Mouse (Mus musculus): ENCODE measurements around the gene Wdr44.
"Not testable (repeated sequence)": the region's sequence is repeated elsewhere in the genome, so short reads cannot be mapped to it uniquely, and the experiment has no call there.

Wdr44 gene

DNA sequence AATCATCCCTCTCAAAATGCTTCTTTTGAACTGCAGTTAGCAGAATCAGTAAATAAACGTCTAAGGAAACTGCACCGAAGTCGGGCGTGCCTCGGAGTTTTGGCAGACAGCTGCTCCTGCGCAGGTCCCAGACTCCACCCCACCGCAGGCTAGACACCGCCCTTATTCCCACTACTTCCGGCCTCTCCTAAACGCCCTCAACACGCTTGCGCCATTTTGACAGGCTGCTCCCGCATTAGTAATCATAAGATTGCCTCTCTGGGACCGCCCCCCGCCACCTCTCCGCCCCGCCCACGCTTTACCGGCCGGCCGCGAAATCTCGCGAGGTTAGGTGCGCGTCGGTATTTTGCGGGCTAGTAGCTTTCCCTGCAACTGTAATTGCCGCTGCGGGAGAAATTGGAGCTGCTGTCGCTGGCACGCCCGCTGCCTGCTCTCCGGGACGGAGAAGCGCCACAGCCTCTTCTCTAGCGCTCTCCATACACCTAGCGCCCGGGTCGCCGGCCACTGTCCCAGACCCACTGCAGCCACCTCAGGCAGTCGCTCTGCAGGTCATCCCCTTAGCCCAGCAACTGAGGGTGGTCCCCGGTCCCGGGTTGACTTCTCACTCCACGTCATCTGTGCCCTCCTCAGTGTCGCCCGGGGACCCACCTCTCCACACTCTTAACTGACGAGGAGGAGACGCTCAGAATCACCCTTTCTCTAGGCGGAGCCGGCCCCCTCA is at the start of gene Wdr44:
TSS of gene Wdr44 (plus strand) at position 330 of the 721 bp plus-strand sequence.
- DNase-seq (ENCODE audit: low read depth in 2 of 2, low spot score in 2 of 2) = peak; percentile 94

DNA sequence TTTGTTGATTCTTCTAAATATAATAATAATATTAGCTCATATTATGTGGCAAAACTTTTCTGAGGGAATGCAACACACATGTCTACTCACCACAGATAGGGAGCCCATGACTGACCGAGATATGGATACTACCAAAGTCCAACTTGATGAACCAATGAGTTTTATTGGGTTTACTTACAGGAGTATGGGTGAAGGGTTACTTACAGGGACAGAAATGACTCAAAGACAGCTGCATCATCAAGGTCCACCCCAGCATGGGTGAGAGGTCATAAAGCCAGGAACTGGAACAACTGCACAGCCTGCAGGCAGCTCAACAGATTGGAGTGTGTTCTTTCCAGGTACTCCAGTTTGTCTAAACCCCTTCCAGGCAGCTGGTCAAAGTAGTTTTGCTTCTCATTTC is 44.5 kb upstream of the Wdr44 start:
- no peak for DNase-seq (ENCODE audit: low read depth in 2 of 2, low spot score in 2 of 2)

DNA sequence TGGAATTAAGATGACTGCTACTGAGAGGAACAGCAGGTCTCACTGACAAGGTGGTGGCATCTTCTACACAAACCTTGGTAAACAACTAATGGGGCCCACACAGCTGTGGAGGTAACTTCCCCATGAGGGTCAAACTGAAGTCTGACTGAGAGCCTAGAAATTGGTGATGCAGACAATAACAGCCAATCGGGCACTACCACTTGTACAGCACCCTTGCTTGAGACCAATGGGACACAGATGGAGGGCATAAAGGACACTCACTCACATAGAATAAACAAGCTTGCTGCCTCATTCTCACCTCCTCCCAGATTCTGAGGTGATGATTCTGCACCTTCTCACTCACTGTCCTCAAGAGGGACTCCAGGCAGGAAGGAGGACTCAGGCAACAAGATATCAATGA is 30.6 kb upstream of the Wdr44 start:
- DNase-seq (ENCODE audit: low read depth in 2 of 2, low spot score in 2 of 2) = no peak

DNA sequence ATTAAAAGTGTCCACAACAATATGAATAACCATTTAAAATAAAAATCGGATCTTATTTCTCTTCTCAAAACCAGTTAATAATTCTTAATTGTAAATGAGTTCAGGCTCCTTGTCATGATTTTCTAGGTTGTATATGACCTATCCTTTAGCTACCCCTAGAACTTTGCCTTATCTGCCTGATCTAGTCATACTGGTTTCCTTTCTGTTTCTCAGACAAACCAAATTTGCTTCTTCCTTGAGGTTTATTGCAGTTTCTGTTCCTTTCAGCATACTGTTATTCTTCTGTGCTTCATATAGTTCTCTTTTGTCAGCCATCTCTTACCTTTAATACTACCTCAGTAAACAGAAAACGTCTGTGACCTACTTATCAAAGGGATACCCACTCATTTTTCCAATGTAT is 19.7 kb upstream of the Wdr44 start:
- DNase-seq (ENCODE audit: low read depth in 2 of 2, low spot score in 2 of 2) = no peak

DNA sequence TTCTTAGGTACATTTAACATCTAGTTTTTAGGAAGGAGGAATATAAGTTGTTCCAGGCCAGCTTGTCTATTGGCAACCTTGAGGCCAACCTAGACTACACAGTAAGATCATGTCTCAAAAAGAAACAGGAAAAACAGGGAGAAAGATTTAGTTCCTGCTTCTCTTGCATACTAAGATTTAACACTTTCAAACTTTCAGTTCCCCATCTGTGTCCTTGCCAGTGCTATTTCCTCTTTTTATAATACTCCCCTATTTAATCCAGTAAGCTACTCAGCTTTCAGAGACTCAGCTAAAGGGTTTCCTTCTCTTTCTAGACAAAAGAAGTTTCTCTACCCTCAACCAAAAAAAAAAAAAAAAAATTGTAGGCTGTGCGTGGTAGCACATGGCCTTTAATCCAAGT is 17.4 kb upstream of the Wdr44 start:
- DNase-seq (ENCODE audit: low read depth in 2 of 2, low spot score in 2 of 2) = no peak

DNA sequence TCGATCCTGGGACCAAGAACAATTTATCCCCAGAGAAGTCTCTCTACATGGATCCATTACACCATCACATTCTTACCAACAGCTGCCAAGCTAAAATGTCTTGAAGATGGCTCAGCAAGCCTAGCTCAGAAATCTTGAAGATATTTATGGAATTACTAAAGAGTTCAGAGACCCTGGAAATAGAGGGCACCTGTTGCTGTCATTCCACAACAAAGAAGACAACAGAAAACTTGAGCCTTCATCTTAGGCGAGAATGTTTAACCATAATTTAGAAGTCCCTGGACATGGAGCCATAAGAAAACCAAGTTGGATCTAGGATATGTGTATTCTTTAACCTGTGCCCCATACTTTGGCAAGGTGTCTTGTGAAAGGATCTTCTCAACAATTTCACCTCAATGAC is 16.3 kb upstream of the Wdr44 start:
- DNase-seq (ENCODE audit: low read depth in 2 of 2, low spot score in 2 of 2) = no peak

DNA sequence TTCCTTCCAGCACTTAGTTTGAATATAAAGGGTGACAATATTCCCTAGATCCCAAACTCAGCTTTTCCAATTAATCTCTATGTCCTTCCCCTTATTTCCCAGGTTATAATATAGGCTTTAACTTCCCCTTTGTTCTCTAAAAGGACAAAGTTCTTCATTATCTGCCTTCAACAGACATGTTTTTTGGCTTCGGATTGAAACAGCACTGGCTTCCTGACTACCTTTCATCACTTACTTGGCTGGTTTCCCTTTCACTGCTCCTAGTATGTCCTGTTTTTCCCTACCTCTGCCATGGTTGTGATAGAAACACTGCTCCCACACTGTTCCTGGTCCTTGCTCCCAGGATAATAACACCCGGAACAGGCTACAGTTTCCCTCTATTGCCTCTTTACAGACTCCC is 15.3 kb upstream of the Wdr44 start:
- no peak for DNase-seq (ENCODE audit: low read depth in 2 of 2, low spot score in 2 of 2)

DNA sequence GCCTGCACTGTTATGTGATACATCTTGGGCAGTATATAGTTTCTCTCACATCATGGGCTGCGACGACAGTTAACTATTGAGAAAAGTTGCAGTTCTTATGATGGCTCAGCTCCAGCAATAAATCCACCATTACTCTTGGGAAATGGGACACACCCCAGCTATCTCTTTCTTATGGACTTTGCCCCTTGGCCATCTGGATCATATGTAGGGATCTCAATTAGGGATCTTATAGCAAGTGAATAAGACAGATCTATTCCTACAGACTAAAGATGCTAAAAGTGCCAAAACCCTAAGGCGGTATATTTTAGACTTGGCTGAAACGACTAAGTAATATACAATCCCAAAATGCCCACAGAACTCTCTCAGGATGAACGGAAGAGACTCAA is 522 bp upstream of the Wdr44 start:
- DNase-seq (ENCODE audit: low read depth in 2 of 2, low spot score in 2 of 2) = no peak

DNA sequence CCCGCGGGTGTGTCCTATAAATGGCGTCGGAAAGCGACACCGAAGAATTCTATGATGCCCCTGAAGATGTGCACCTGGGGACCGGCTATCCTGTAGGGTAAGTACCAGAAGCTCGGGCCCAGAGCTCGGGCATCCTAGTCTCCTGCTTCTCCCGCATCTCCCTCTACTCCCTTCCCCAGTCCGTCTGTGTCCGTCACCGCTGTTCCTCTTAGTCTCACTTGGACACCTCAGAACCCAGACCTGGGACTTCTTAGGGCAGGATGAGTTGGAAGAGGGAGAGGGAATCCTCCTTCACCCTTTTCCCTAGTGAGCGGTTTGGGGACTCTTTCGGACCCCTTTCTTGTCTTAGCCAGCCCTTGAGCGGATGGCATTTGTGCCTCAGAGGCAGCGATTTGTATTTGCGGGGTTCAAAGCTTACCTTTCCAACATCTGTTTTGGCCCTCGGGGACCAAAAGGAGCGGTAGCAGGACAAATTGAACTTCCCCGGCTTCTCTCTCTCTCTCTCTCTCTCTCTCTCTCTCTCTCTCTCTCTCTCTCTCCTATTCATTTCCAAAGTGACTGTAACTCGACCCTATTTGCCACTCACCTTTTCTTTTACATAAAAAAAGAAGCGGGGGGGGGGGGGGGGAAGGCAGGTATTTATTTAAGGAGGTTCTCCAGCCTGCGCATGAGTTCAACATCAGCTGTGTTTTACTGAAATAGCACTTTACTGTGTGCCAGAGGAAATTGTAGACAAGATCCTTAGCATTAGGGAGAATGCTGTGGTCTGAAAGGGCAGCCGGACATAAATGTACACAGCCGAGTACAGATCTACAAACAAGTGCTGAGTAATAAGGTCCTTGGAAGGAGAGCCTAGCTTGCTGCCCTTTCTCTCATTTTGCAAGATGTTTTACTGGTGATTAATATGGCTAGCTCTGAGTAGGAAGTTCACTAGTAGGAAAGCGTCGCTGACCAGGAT is 871 bp downstream of the Wdr44 start:
- no peak for DNase-seq (ENCODE audit: low read depth in 2 of 2, low spot score in 2 of 2)

DNA sequence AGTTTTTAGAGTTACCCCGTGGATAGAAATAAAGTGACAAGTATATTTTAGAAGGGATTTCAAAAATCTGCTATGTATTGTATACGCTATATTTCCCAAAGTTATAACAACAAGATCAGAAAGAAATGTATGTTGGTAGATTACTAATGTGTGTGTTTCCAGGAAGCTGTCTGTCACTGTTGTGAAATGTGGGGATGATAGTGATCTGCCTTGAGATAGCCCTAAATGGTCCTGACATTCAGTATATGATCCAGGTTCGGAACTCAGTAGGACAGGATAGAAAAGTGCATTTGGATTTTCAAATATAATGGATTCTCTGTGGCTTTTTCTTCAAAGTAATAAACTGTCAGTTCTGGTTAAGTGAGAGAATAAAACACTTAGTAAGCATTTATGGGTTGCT is 1.7 kb downstream of the Wdr44 start:
- no peak for DNase-seq (ENCODE audit: low read depth in 2 of 2, low spot score in 2 of 2)

DNA sequence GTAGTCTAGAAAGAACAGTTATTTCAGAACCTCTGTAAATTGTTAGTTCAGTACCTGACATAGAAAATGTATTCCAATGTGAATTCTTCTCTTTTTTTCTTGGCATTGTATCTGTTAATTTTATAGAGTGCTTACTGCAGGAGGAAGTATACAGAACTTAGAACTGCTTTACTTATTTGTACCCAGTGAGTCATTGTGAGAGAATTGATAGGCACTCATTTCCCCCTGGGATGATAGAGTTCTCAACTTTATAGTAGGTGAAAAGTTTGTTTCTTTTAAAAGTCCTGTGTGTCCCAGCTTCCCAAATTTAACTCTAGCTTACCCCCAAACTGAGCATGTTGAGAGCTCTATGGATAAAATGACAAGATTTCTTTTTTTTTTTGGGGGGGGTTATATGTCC is 2.3 kb downstream of the Wdr44 start:
- no peak for DNase-seq (ENCODE audit: low read depth in 2 of 2, low spot score in 2 of 2)

DNA sequence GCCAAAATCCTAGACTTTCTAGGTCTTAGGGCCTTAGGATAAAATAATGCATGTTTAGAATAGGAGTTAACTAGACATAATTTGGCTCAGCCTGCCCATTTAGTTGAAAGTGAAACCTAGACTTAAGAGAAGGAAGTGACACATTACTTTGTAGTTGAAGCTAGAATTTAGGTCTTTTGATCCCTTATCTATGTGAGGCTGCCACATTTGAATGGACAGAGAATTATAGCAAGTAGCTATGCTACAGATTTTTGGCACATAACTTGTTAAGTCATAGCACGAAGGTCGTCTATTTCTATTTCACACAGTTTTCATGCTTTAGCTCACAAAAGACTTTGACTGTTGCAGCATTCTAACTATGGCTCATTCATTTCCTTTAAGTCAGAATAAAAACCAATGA is 4.5 kb downstream of the Wdr44 start:
- DNase-seq (ENCODE audit: low read depth in 2 of 2, low spot score in 2 of 2) = no peak

DNA sequence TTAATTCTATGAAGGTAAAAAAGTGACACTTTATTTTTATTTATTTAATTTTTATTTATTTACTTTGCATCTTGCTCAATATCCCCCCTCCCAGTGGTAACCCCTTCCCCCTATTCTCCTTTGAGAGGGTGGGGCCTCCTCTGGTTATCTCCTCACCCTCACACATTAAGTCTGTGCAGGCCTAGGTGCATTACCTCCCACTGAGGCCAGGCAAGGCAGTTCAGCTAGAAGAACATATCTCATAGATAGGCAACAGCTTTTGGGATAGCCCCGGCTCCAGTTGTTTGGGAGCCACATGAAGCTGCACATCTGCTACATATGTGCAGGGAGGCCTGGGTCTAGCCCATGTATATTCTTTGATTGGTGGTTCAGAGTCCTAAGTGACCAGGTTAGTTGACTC is 6.2 kb downstream of the Wdr44 start:
- DNase-seq (ENCODE audit: low read depth in 2 of 2, low spot score in 2 of 2) = no peak

DNA sequence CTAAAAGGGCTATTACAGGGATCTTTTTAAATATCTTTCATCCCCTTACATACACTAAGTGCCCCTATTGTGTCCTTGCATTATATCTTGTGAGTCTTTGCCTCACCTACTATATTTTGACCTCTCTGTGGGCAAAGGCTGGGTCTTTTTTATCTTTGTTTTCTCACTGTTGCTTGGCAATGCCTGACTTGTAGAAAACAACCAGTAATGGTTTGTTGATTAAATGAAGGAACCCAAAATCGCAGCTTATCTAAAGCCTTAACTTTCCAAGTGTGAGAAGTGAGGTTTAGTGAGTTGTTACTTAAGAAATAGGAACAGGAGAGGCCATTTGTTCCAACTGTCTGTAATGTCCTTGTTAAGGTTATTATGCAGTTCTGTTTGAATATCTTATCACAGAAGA is 24.4 kb downstream of the Wdr44 start:
- no peak for DNase-seq (ENCODE audit: low read depth in 2 of 2, low spot score in 2 of 2)

DNA sequence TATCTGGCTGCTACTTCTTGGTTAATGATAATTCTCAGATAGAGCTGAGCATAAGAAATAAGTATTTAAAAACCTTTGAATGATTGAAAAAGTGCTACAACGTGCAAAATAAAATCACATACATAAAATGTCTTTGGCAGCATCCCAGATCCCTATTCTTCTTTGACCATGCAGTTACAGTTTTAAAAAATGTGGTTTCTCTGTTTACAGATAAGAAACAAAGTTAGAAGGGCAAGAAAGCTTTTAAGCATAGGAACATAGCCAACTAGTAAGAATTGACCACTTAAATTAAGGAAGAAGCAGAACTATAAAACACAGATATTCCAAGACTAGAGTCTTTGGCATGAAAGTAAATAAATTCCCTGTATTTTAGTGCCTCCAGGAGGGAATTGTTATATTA is 34.6 kb downstream of the Wdr44 start:
- DNase-seq (ENCODE audit: low read depth in 2 of 2, low spot score in 2 of 2) = no peak

DNA sequence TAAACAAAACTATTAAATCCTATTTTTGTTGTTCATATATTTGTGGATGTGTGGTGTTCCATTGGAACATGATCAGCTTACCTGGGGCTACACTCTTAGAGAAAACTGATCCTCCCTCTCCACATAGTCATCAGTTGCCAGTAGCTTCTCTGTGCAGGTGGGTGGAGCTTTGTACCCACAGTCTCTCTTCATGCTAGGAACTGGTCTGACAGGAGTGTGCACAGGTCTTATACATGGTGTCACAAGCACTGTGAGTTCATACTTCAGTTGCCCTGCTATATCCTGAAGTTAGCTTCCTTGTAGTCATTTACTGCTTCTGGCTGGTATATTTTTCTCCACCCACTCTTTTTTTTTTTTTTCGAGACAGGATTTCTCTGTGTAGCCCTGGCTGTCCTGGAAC is 61.8 kb downstream of the Wdr44 start:
- no peak for DNase-seq (ENCODE audit: low read depth in 2 of 2, low spot score in 2 of 2)

DNA sequence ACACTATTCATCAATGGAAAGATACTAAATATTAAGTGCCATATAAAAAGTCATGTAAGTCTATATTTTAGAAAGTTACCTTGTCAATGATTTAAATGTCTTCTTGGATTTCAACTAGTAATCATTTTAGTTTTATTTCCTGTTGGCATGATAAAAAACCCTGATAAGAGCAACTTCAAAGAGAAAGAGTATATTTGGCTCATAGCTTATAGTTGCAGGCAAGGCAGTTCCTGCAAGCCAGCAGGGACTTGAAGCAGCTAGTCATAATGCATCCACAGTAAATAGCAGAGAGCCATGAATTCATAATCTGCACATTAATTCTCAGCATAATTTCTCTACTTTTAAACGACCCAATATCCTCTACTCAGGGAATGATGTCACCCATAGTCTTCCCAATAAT is 75.0 kb downstream of the Wdr44 start:
- DNase-seq (ENCODE audit: low read depth in 2 of 2, low spot score in 2 of 2) = no peak

DNA sequence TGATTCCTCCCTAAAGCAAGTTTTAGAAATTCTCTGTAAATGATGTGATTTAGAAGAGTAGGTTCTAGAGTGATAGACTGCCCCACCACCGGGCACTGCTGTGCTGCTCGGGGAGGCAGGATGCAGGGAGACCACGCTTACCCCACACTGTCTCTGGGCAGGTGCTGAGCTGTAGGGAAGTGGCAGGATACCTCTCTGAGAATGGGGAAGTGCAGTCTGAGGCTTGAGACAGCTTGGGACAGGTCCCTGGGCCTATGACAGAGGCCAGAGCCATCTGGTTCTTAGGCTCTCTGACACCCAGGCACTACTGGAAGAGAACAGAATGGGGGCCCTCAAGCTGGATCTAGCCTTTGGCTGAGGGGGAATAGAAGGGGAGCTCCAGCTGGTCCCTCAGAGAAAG is 114.3 kb downstream of the Wdr44 start:
- no peak for DNase-seq (ENCODE audit: low read depth in 2 of 2, low spot score in 2 of 2)

DNA sequence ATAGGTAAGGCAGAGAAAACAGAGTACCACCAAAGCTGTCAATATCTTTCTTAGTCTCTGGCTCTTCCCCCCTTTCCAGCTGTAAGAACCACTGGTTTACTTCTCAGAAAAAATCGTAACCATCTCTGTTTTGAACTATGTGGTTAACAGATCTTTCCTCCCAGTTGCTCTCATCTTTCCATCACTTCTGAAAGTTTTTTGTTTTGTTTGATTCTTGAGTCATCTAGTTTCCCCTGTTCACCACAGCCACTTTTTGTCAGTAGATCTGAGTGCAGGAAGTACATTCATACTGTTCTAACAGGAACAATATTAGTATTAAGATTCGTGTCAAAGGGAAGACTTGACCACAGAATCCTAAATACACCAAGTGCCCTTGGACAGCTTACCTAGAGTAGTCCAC is 117.5 kb downstream of the Wdr44 start:
- no peak for DNase-seq (ENCODE audit: low read depth in 2 of 2, low spot score in 2 of 2)

DNA sequence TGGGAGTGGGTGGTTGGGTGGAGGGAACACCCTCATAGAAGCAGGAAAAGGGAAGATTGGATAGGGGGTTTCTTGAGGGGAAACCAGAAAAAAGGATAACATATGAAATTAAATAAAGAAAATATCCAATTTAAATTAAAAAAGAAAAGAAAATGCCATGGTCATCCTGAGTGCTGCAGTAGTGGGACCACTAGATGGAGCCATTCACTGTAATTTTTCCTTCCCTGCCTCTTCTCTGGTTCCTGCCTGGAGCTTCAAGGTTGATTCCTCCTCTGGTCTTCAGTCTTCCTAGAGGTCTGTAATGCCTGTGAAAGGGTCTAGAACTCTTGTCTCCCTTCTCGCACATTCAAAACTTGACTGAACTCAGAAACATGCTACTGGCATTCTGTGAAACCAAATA is 120.4 kb downstream of the Wdr44 start:
- DNase-seq (ENCODE audit: low read depth in 2 of 2, low spot score in 2 of 2) = not testable (repeated sequence)

DNA sequence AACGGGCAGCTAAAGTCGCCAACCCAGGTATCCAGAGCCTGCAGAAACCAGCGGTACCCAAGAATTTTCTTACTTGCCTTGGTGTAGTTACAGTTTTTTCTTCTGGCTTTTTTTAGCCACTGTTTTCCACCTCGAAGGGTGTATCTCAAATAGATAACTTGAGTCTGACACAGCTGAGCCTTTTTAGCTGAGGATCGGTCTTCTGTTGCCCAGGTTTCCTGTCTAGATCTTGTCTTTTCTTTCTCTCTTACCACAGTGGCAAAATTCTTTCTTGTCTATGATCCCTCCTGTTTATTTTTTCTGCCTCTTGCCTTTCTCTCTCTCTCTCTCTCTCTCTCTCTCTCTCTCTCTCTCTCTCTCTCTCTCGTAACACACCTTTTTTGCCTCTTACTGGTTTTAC is 130.0 kb downstream of the Wdr44 start:
- DNase-seq (ENCODE audit: low read depth in 2 of 2, low spot score in 2 of 2) = not testable (repeated sequence)

DNA sequence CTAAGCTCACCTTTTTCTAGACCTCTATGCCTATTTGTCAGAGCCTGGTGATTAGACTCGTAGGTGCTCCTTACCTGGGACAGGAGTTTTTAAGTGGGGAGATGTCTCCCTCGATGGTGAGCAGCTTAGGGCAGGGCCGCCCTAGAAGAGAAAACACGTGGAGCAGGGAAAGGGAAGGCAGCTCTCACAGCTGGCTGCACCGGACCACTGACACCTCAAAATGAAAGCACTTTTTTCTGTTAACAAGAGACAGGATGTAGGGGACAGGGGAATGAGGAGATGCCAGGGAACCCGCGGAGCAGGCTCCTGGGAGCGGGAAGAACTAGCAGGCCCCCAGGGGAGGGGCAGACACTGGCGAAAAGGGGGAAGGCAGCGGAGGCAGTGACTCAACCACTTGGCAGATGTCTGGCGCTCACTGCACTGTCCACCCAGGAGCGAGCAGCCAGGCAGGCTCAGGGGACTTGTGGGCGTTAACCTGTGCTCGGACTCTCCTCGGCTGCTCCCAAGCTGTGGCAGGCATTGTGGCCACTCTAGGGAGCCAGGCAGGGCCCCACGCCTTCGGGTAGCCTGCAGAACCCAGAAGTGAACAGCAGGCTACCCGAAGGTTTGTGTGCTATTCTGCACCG is 130.7 kb downstream of the Wdr44 start:
- DNase-seq (ENCODE audit: low read depth in 2 of 2, low spot score in 2 of 2) = no peak
